Mouse (Mus musculus) midbrain, embryonic 16.5 days (tissue): ENCODE measurements around the gene Sp7. TPM values are rescaled to one million over a fixed set of nuclear protein-coding genes. Genes with fewer than 3 reads are reported as not detected.

ENCODE experiments used
- ATAC-seq: fragments of 200-750 bp; cut with Nextera tagmentation; 2 replicates; pipeline ENCODE4 v1.8.0; 2017; ENCODE audit warnings: moderate TSS enrichment
- H3K27ac ChIP-seq: fragments of 300-500 bp; sonication (generic); 2 replicates; pipeline ENCODE4 v1.5.1; 2014; ENCODE audit warnings: mild to moderate bottlenecking, low read length, mixed read lengths
- H3K27me3 ChIP-seq: fragments of 300-500 bp; sonication (generic); 2 replicates; pipeline ENCODE4 v1.6.1; 2014; ENCODE audit warnings: low read depth, low read length, mixed read lengths; ENCODE audit not compliant: control insufficient read depth, insufficient read depth
- H3K36me3 ChIP-seq: fragments of 300-500 bp; sonication (generic); 2 replicates; pipeline ENCODE4 v1.6.1; 2014; ENCODE audit warnings: mild to moderate bottlenecking, low read length, moderate library complexity, mixed read lengths; ENCODE audit not compliant: control insufficient read depth, insufficient read depth
- H3K4me1 ChIP-seq: fragments of 300-500 bp; sonication (generic); 2 replicates; pipeline ENCODE4 v1.6.1; 2014; ENCODE audit warnings: mild to moderate bottlenecking, low read length, mixed read lengths; ENCODE audit not compliant: control insufficient read depth, insufficient read depth
- H3K4me2 ChIP-seq: fragments of 300-500 bp; sonication (generic); 2 replicates; pipeline ENCODE4 v1.6.1; 2014; ENCODE audit warnings: mild to moderate bottlenecking, low read length, mixed read lengths
- H3K4me3 ChIP-seq: fragments of 300-500 bp; sonication (generic); 2 replicates; pipeline ENCODE4 v1.5.1; 2014; ENCODE audit warnings: low read depth, mild to moderate bottlenecking, low read length, moderate library complexity, mixed read lengths
- H3K9ac ChIP-seq: fragments of 300-500 bp; sonication (generic); 2 replicates; pipeline ENCODE4 v1.6.1; 2014; ENCODE audit warnings: low read depth, low read length, mixed read lengths
- H3K9me3 ChIP-seq: fragments of 300-500 bp; sonication (generic); replicated peaks from 2 replicates; pipeline ENCODE4 v1.6.1; 2014; ENCODE audit warnings: mild to moderate bottlenecking, low read length, mixed read lengths; ENCODE audit not compliant: control insufficient read depth, poor library complexity, severe bottlenecking
- WGBS: fragments of 180-500 bp; shearing (Covaris S2); extraction: QIAGEN DNeasy Blood & Tissue Kit; methylation state at CpG from one replicate; pipeline ENCODE4 v1.1.7; 2014; 5-methylcytosine and 5-hydroxymethylcytosine counted together
- polyA plus RNA-seq: library from polyadenylated mRNA; unstranded; fragments of >200 nt; fragmentation: Nextera tagmentation; extraction: Ambion mirVana; gene quantifications from 2 replicates; pipeline ENCODE4 v1.2.1, GENCODE M21; 2015

Sp7 gene
- polyA plus RNA-seq, 1 experiment from 2014 or later: 0.55 TPM

DNA sequence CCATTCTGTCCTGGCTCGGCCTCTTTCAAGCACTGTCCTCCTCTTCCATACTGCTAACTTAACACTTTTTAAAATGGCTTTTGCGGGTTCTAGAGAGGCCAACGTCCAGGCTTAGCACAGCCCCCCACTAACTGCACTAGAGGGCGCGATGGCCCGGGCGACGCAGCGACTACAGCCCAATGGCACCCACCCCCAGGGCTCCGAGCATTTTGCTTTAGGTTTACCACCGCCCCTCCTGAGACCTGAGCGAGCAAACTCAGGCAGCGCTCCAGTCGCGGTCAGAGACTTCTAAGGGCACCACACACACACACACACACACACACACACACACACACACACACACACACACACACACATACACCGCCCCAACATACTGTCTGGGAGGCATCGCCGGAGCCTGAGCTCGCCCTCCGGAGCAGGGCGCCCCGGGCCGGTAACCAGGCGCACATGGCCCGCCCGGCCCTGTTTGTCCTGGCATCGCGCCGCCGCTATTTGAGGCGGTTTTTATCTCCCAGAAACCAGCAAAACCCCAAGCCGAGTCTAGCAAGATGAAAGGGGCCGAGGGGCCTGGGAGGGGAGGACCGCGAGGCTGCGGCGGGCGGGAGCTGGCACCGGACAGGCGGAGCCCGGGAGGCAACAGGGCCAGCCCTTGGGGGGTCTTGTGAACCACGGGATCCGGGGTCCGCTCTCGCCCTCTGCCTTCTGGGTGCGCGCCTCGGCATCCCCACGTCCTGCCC lies 11.7 kb downstream of the Sp7 start:
- H3K4me3 ChIP-seq: peak overlapping the region; percentile 51
- H3K4me2 ChIP-seq: peak overlapping the region; percentile 99
- H3K9ac ChIP-seq: peak overlapping the region; percentile 68
- ATAC-seq: peak; percentile 52
- 0% methylated on average over 47 of the region's 49 CpGs for WGBS
- no peaks in the 10 kb centered on the region for H3K9me3 ChIP-seq
- H3K27ac ChIP-seq: peak overlapping the region; percentile 44
- H3K4me1 ChIP-seq: peaks cover 26% of the 10 kb centered on the region
- H3K36me3 ChIP-seq: no peaks in the 10 kb centered on the region
- peaks cover 34% of the 10 kb centered on the region for H3K27me3 ChIP-seq

- Histone ChIP-seq H3K9me3 (no peaks in the 10 kb centered on the region), H3K9ac (no peak overlapping the region), H3K4me3 (no peak overlapping the region), H3K4me2 (no peak overlapping the region), H3K4me1 (peaks cover 33% of the 10 kb centered on the region), H3K36me3 (no peaks in the 10 kb centered on the region), H3K27me3 (peaks cover 25% of the 10 kb centered on the region), H3K27ac (no peak overlapping the region)
- ATAC-seq: no peak
- WGBS: 82% methylated on average over 2 of the region's 2 CpGs
Measured at GRCm38 (mm10) chr15:102353986-102354385, 13.0 kb downstream of the Sp7 start.

GRCm38 (mm10) chr15:102352177-102352576 lies 14.8 kb downstream of the Sp7 start:
- Histone ChIP-seq H3K36me3 (no peaks in the 10 kb centered on the region), H3K9ac (no peak overlapping the region), H3K4me2 (no peak overlapping the region), H3K27ac (no peak overlapping the region), H3K4me3 (no peak overlapping the region), H3K9me3 (no peaks in the 10 kb centered on the region), H3K4me1 (peaks cover 26% of the 10 kb centered on the region), H3K27me3 (peaks cover 7% of the 10 kb centered on the region)
- WGBS: 51% methylated on average over 2 of the region's 2 CpGs
- no peak for ATAC-seq

DNA sequence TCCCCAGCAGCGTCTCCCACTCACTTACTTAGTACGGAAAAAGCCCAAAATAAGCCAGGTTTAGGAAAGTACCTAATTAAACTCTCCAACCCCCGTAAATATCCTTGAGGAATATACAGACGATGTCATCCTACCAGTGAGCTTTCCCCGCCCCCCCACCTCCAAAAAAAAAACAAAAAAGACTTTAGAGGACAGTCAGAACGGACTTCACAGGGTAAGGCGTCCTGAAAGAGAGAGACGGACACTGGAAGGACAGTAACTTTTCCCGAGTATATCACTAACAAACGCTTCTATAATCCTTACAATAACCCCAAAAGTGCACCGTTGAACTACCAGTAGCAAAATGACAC lies 16.1 kb downstream of the Sp7 start:
- ATAC-seq: peak; percentile 49
- no peaks in the 10 kb centered on the region for H3K9me3 ChIP-seq
- no peaks in the 10 kb centered on the region for H3K36me3 ChIP-seq
- no peaks in the 10 kb centered on the region; the same call in 1 of the 2 replicates for H3K27me3 ChIP-seq
- H3K4me1 ChIP-seq: peaks cover 24% of the 10 kb centered on the region
- H3K4me2 ChIP-seq: peak overlapping the region; percentile 61
- H3K27ac ChIP-seq: no peak overlapping the region
- H3K9ac ChIP-seq: peak overlapping the region; percentile 52; the same call in 1 of the 2 replicates
- peak overlapping the region; percentile 67 for H3K4me3 ChIP-seq
- WGBS: 9% methylated on average over 11 of the region's 11 CpGs

DNA sequence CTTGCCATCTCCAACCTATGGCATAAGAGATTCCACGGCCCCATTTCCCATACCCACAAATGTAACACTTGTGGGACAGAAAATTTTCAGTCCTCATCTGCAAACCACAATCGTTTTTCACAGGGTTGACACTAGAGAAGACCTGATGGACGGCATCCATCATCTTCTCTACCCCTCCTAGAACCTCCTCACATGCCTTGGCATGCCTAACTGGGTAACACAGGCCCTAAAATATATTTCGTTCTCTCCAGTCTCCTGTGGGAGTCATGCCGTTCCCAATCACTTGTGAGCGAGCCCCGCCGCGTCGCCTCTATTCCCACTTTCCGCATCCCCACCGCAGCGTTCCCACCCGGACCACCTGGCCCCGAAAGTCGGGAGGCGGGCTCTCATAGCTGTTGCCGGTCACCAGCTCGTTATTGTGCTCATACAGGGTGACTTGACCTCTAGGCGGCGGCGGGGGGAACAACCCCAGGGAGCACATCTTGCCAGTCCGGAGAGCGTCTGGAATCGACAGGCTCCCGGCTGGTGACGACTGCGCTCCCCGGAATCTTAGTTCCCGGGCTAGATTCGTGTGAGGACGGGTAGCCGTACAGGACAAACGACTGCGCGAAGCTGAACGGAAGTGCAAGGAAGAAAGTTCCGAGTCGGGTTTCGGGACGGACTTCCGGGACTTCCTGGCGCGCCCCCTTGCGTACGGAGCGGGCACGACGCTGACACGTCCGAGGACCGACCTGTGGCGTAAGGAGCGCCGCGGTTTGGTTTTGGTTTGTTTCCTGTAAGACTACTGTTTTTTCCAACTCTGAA lies 16.6 kb downstream of the Sp7 start, which contains the start of gene Aaas:
Gene Aaas, minus strand, starts transcription at position 634 of the 804 bp plus-strand sequence.
- Histone ChIP-seq H3K9me3 (no peaks in the 10 kb centered on the region), H3K36me3 (no peaks in the 10 kb centered on the region), H3K4me1 (peaks cover 18% of the 10 kb centered on the region), H3K4me2 (peak within 1 kb of the TSS; percentile 88), H3K9ac (peak within 1 kb of the TSS; percentile 74), H3K27ac (peak within 1 kb of the TSS; percentile 40; the same call in 1 of the 2 replicates), H3K4me3 (peak within 1 kb of the TSS; percentile 67), H3K27me3 (no peaks in the 10 kb centered on the region)
- under 1% methylated on average over 56 of the region's 56 CpGs for WGBS
- peak; percentile 89 for ATAC-seq

- H3K36me3 ChIP-seq: no peaks in the 10 kb centered on the region
- 90% methylated on average over 4 of the region's 4 CpGs for WGBS
- H3K4me2 ChIP-seq: no peak overlapping the region
- H3K9ac ChIP-seq: no peak overlapping the region
- H3K9me3 ChIP-seq: no peaks in the 10 kb centered on the region
- H3K27ac ChIP-seq: no peak overlapping the region
- H3K4me3 ChIP-seq: no peak overlapping the region
- H3K4me1 ChIP-seq: peaks cover 12% of the 10 kb centered on the region
- no peaks in the 10 kb centered on the region for H3K27me3 ChIP-seq
- no peak for ATAC-seq
Measured at GRCm38 (mm10) chr15:102346444-102346843, 20.5 kb downstream of the Sp7 start.

- Histone ChIP-seq H3K36me3 (peaks cover 3% of the 10 kb centered on the region), H3K9me3 (no peaks in the 10 kb centered on the region), H3K4me1 (no peaks in the 10 kb centered on the region), H3K4me3 (no peak overlapping the region), H3K27ac (no peak overlapping the region), H3K9ac (no peak overlapping the region), H3K27me3 (no peaks in the 10 kb centered on the region), H3K4me2 (no peak overlapping the region)
- WGBS: 94% methylated on average over 3 of the region's 3 CpGs
- no peak for ATAC-seq
Measured at GRCm38 (mm10) chr15:102344490-102344889, 22.5 kb downstream of the Sp7 start.

GRCm38 (mm10) chr15:102341580-102341979 lies 25.4 kb downstream of the Sp7 start:
- Histone ChIP-seq H3K4me1 (no peaks in the 10 kb centered on the region), H3K36me3 (peaks cover 17% of the 10 kb centered on the region), H3K27me3 (no peaks in the 10 kb centered on the region), H3K9ac (no peak overlapping the region), H3K9me3 (no peaks in the 10 kb centered on the region), H3K4me2 (no peak overlapping the region), H3K4me3 (no peak overlapping the region), H3K27ac (no peak overlapping the region)
- no peak for ATAC-seq
- WGBS: 7% methylated on average over 1 of the region's 1 CpGs

DNA sequence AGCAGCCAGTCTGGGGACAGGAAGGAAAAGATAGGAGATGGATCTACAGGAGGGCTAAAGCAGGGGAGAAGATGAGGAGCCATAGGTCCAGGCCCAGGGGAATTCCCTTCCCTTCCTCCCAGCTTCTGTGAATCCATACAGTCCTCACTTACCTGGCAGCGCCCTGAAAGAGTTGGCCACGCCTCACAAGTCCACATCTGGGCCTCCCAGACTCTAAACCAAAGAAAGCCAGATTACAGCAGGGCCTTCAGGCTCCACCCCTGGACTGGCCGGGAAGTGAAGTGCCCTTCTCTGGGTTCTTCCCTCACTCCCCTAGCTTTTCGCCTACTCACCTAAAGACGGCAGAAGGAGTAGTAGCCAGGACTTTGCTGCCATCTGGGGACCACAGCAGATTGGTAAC lies 27.4 kb downstream of the Sp7 start:
- no peak overlapping the region for H3K27ac ChIP-seq
- no peak overlapping the region for H3K4me2 ChIP-seq

More for the DNA sequence above, 27.4 kb downstream of the Sp7 start:
- Histone ChIP-seq H3K4me3 (no peak overlapping the region), H3K9ac (no peak overlapping the region), H3K36me3 (peaks cover 20% of the 10 kb centered on the region), H3K27me3 (no peaks in the 10 kb centered on the region), H3K4me1 (no peaks in the 10 kb centered on the region), H3K9me3 (no peaks in the 10 kb centered on the region)
- no peak for ATAC-seq
- 76% methylated on average over 5 of the region's 5 CpGs for WGBS
